Mouse (Mus musculus): ENCODE measurements around the gene Bcl2l10. TPM values are rescaled to one million over a fixed set of nuclear protein-coding genes. Genes with fewer than 3 reads are reported as not detected.

The Bcl2l10 gene
- total and polyA plus RNA-seq, 3 experiments: not detected

- H3K79me2 ChIP-seq (replicated peaks; ENCODE audit: control insufficient read depth, extremely low read depth, insufficient read depth, poor library complexity, severe bottlenecking): no peaks in the 10 kb centered on the region
- peaks cover 3 to 7% of the 10 kb centered on the region in 2 experiments; a peak in 3 of 4 replicates for H3K4me1 ChIP-seq (ENCODE audit: control insufficient read depth in 1 of 2, insufficient read depth in 2 of 2)
- no peak for DNase-seq (ENCODE audit: extremely low read depth)
- in situ Hi-C loops (cut with MboI; ENCODE audit: low pct_ligation_motif_present, low pct_unique_long_range_greater_than_20kb, low sequenced_read_pairs) (no loop called here), dilution Hi-C loops (cut with MboI; ENCODE audit: extremely low pct_ligation_motif_present, extremely low pct_unique_long_range_greater_than_20kb, low sequenced_read_pairs) (no loop called here)
- no peaks in the 10 kb centered on the region for H3K27me3 ChIP-seq (replicated peaks)
- peaks cover 0 to 12% of the 10 kb centered on the region in 2 experiments for H3K36me3 ChIP-seq (replicated peaks in 1 of 2; ENCODE audit: control insufficient read depth in 1 of 2, insufficient read depth in 1 of 2, low read length in 1 of 2)
- no peak overlapping the region for H3K27ac ChIP-seq (ENCODE audit: insufficient read depth, low read depth)
- H3K9me3 ChIP-seq (replicated peaks; ENCODE audit: low read length): no peaks in the 10 kb centered on the region
- TF ChIP-seq MXI1 (IDR thresholded peaks at IDR 0.05; ENCODE audit: low read depth, low read length): no peak
- no peak for TF ChIP-seq CTCF (conservative IDR thresholded peaks at IDR 0.05 in 1 of 2, IDR thresholded peaks at IDR 0.05 in 1 of 2; ENCODE audit: low read depth in 2 of 2, low read length in 2 of 2)
- no peak for TF ChIP-seq MAZ (IDR thresholded peaks at IDR 0.05; ENCODE audit: low read depth, low read length)
- no peak for TF ChIP-seq POLR2A (IDR thresholded peaks at IDR 0.05; ENCODE audit: low read depth, low read length)
- TF ChIP-seq MYC (IDR thresholded peaks at IDR 0.05; ENCODE audit: low read depth, low read length): no peak
- TF ChIP-seq SIN3A (IDR thresholded peaks at IDR 0.05; ENCODE audit: low read length): no peak; the same call in 1 of the 2 replicates
- no peak for TF ChIP-seq USF2 (conservative IDR thresholded peaks at IDR 0.05; ENCODE audit: low read depth, low read length)
- no peak for TF ChIP-seq RAD21 (IDR thresholded peaks at IDR 0.05; ENCODE audit: low read depth, low read length)
- TF ChIP-seq ZC3H11A (IDR thresholded peaks at IDR 0.05; ENCODE audit: low read depth, low read length): no peak
- no peak for TF ChIP-seq PAX5 (IDR thresholded peaks at IDR 0.05; ENCODE audit: low read length)
- no peak for TF ChIP-seq ZNF384 (IDR thresholded peaks at IDR 0.05; ENCODE audit: low read depth, low read length)
- TF ChIP-seq JUND (conservative IDR thresholded peaks at IDR 0.05; ENCODE audit: low read depth, low read length): no peak
- TF ChIP-seq ZMIZ1 (IDR thresholded peaks at IDR 0.05; ENCODE audit: low read depth, low read length): no peak
- TF ChIP-seq USF1 (IDR thresholded peaks at IDR 0.05; ENCODE audit: low read depth, low read length): no peak
- no peak for TF ChIP-seq TCF12 (IDR thresholded peaks at IDR 0.05; ENCODE audit: low read depth, low read length)
- TF ChIP-seq MAX (IDR thresholded peaks at IDR 0.05; ENCODE audit: low read length): no peak
- no peak for TF ChIP-seq HCFC1 (IDR thresholded peaks at IDR 0.05; ENCODE audit: low read depth, low read length)
- TF ChIP-seq ETS1 (conservative IDR thresholded peaks at IDR 0.05; ENCODE audit: low read depth, low read length): no peak
- H3K4me3 ChIP-seq (replicated peaks in 1 of 3; ENCODE audit: low read depth in 2 of 3, low read length in 2 of 3, poor library complexity in 1 of 3): peak overlapping the region in 2 of 3 experiments; percentile 9 to 43
- peak overlapping the region; percentile 69 for H3K4me2 ChIP-seq (ENCODE audit: insufficient read depth, low read depth, poor library complexity, severe bottlenecking)
- peak overlapping the region; percentile 31; the same call in 1 of the 2 replicates for H3K9ac ChIP-seq (ENCODE audit: insufficient read depth, low read depth)
Measured at GRCm38 (mm10) chr9:75304286-75304685, 43.3 kb upstream of the Bcl2l10 start.

- Histone ChIP-seq H3K79me2 (replicated peaks; ENCODE audit: control insufficient read depth, extremely low read depth, insufficient read depth, poor library complexity, severe bottlenecking) (no peaks in the 10 kb centered on the region), H3K4me3 (replicated peaks in 1 of 3; ENCODE audit: low read depth in 2 of 3, low read length in 2 of 3, poor library complexity in 1 of 3) (no peak within 1 kb of the TSS), H3K9ac (ENCODE audit: insufficient read depth, low read depth) (no peak within 1 kb of the TSS), H3K4me2 (ENCODE audit: insufficient read depth, low read depth, poor library complexity, severe bottlenecking) (no peak within 1 kb of the TSS), H3K4me1 (ENCODE audit: control insufficient read depth in 1 of 2, insufficient read depth in 2 of 2) (peaks cover 0 to 3% of the 10 kb centered on the region in 2 experiments; a peak in 1 of 4 replicates), H3K27me3 (replicated peaks) (no peaks in the 10 kb centered on the region), H3K9me3 (replicated peaks; ENCODE audit: low read length) (no peaks in the 10 kb centered on the region), H3K27ac (ENCODE audit: insufficient read depth, low read depth) (no peak within 1 kb of the TSS), H3K36me3 (replicated peaks in 1 of 2; ENCODE audit: control insufficient read depth in 1 of 2, insufficient read depth in 1 of 2, low read length in 1 of 2) (peaks cover 0 to 9% of the 10 kb centered on the region in 2 experiments)
- dilution Hi-C loops (cut with MboI; ENCODE audit: extremely low pct_ligation_motif_present, extremely low pct_unique_long_range_greater_than_20kb, low sequenced_read_pairs) (no loop called here), in situ Hi-C loops (cut with MboI; ENCODE audit: low pct_ligation_motif_present, low pct_unique_long_range_greater_than_20kb, low sequenced_read_pairs) (no loop called here)
- DNase-seq (ENCODE audit: extremely low read depth): no peak
- TF ChIP-seq TBP (conservative IDR thresholded peaks at IDR 0.05; ENCODE audit: low read depth, low read length): no peak
- TF ChIP-seq KAT2A (IDR thresholded peaks at IDR 0.05; ENCODE audit: insufficient replicate concordance, low read length): no peak
- TF ChIP-seq ZC3H11A (IDR thresholded peaks at IDR 0.05; ENCODE audit: low read depth, low read length): no peak
- no peak for TF ChIP-seq CHD1 (IDR thresholded peaks at IDR 0.05; ENCODE audit: low read depth, low read length)
- no peak for TF ChIP-seq USF2 (conservative IDR thresholded peaks at IDR 0.05; ENCODE audit: low read depth, low read length)
- no peak for TF ChIP-seq HCFC1 (IDR thresholded peaks at IDR 0.05; ENCODE audit: low read depth, low read length)
- TF ChIP-seq MXI1 (IDR thresholded peaks at IDR 0.05; ENCODE audit: low read depth, low read length): no peak
- no peak for TF ChIP-seq EP300 (IDR thresholded peaks at IDR 0.05; ENCODE audit: low read length)
- no peak for TF ChIP-seq UBTF (IDR thresholded peaks at IDR 0.05; ENCODE audit: low read depth, low read length)
- TF ChIP-seq USF1 (IDR thresholded peaks at IDR 0.05; ENCODE audit: low read depth, low read length): no peak
- no peak for TF ChIP-seq CTCF (conservative IDR thresholded peaks at IDR 0.05 in 1 of 2, IDR thresholded peaks at IDR 0.05 in 1 of 2; ENCODE audit: low read depth in 2 of 2, low read length in 2 of 2)
- no peak for TF ChIP-seq E2F4 (IDR thresholded peaks at IDR 0.05; ENCODE audit: insufficient replicate concordance, low read depth, low read length)
- TF ChIP-seq ZNF384 (IDR thresholded peaks at IDR 0.05; ENCODE audit: low read depth, low read length): no peak
- no peak for TF ChIP-seq POLR2AphosphoS2 (IDR thresholded peaks at IDR 0.05; ENCODE audit: low read depth, low read length)
- TF ChIP-seq ETS1 (conservative IDR thresholded peaks at IDR 0.05; ENCODE audit: low read depth, low read length): no peak
- TF ChIP-seq POLR2A (IDR thresholded peaks at IDR 0.05; ENCODE audit: low read depth, low read length): no peak
Measured at GRCm38 (mm10) chr9:75306126-75306898, 41.2 kb upstream of the Bcl2l10 start, which contains the start of gene Gnb5. Gnb5 (plus strand) TSS chr9:75306288.
